Mouse (Mus musculus) hindlimb bud, embryonic 11.5 days (tissue): Measurements from ENCODE around the gene Dtx3l.
"Not testable (repeated sequence)": the region's sequence is repeated elsewhere in the genome, so short reads cannot be mapped to it uniquely, and the experiment has no call there.

ENCODE experiments used
- DNase-seq: peaks from one replicate; pipeline ENCODE4 v3.0.0-alpha.2; 2012; ENCODE audit warnings: low read depth, low spot score; ENCODE audit errors: extremely low spot score

Dtx3l gene

GRCm38 (mm10) chr16:35938211-35939151 is at the start of gene Dtx3l, which contains the start of gene Parp9:
Dtx3l (minus strand) TSS chr16:35939151.
Parp9 (plus strand) TSS chr16:35938470.
- no peak for DNase-seq

GRCm38 (mm10) chr16:35987930-35988329 is 49.0 kb upstream of the Dtx3l start:
- DNase-seq, result no peak

- DNase-seq, result no peak
These were observed 45.5 kb upstream of the Dtx3l start for GRCm38 (mm10) chr16:35984471-35984870.

DNA sequence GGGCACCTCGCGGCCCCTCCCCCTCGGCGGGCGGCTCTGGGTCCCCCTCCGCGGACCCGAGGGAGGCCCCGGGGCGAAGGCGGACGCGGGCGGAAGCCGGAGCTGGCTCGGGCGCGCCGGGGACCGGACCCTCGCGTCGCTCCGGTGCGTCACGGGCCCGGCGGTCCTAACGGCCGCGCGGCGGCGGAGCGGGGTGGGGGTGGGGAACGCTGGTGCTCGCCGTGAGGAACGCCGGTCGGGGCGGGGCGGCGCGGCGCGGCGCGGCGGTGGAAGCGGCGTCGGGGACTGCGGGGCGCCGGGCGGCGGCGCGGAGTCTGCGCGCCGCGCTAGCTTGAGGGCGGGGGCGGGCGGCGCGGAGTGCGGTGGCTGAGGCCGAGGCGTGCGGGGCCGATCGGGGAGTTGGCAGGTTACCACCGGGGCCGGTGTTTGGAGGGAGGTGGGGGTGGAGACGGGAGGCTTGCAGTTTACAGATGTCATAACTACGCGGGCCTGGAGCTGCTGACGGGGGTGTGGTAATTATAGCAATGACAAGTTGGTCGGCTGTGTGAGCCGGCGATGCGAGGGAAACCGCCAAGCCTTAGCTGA is 44.7 kb upstream of the Dtx3l start:
- no peak for DNase-seq

GRCm38 (mm10) chr16:35982902-35983516 is 44.1 kb upstream of the Dtx3l start:
- peak; percentile 54 for DNase-seq

DNA sequence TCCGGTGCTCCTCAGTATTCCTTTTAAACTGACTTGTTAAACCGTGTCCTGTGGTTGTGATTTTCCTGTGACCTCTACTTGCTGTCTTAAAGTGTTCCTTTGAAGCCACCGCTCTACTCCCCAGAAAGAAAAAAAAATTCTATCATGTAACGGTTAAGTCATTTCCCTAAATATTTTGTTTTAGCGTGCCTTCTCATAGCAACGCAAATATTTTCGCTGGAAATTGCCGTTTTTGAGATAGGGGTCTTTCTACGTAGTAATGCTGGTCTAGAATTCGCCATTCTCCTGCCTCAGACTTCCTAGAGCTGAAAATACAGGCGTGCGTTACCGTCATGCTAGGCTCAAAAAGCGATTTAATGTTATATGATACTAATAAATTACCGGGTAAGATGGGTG is 43.6 kb upstream of the Dtx3l start:
- no peak for DNase-seq

DNA sequence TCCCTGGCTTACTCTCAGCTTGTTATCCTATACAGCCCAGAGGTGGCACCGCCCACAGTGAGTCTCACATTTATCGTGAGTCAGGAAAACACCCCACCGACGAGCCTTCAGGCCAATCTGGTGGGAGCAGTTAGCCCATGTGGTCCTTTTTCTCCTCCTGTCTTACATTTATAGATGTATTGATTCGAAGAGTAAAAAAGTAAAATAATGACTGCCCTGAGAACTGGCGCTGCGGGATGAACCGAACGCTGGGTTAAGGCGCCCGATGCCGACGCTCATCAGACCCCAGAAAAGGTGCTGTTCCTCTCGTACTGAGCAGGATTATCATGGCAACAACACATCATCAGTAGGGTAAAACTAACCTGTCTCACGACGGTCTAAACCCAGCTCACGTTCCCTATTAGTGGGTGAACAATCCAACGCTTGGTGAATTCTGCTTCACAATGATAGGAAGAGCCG is 42.4 kb upstream of the Dtx3l start:
- peak; percentile 100 for DNase-seq

DNA sequence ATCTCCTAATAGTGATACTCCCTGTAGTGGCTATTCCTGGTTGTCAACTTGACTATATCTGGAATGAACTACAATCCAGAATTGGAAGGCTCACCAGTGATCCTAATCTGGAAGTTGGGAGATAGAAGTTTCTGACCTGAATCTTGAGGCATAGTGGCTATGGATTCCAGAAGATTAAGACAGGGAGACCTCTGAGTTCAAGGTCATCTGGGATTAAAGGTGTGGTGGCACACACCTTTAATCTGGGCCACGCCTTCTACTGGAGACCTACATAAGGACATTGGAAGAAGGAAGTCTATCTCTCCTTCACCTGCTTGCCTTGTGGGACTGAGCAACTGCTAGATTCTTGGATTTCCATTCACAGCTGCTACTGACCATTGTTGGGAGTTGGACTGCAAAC is 39.5 kb upstream of the Dtx3l start, which contains the start of gene Kpna1:
Gene Kpna1 (plus strand): TSS at position 301 of the 400 bp plus-strand sequence.
- not testable (repeated sequence) for DNase-seq

GRCm38 (mm10) chr16:35974021-35974420 is 35.1 kb upstream of the Dtx3l start:
- no peak for DNase-seq

DNA sequence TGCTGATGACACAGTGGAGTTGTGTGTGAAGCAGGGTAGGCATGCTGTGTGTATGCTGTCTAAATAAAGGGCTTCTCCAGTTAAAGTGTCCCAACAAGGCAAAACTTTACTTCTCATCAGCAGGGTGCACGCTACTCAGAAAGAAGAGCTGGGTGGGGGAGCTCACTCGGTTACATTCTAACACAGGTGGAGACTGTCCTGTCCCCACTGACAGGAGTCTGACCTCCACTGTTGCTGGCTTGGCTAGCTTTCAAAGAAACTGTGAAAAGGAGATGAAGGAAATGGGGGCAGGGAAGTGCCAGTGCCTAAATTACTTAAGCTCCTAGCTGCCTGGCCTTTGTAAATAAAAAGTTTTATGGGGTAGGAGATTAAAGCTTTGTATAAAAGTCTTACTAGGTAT is 29.2 kb upstream of the Dtx3l start:
- DNase-seq, result no peak

DNA sequence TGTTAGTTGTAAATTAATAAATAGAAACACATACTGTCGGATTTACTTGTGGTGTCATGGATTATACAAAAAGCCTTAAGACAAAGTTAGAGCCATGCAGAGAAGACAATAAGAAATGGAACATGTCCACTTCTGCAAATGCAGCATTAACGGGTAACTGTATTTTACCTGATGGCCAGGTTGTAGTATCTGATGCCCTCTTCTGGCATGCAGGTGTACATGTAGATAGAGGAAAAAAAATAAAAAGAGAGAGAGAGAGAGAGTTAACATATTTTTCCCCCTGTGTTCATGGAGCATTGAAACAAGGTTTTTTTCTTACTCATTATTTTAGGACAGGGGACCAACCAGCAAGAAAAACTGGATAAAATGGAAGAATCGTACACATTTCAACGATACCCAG is 28.4 kb upstream of the Dtx3l start:
- DNase-seq, result no peak

DNA sequence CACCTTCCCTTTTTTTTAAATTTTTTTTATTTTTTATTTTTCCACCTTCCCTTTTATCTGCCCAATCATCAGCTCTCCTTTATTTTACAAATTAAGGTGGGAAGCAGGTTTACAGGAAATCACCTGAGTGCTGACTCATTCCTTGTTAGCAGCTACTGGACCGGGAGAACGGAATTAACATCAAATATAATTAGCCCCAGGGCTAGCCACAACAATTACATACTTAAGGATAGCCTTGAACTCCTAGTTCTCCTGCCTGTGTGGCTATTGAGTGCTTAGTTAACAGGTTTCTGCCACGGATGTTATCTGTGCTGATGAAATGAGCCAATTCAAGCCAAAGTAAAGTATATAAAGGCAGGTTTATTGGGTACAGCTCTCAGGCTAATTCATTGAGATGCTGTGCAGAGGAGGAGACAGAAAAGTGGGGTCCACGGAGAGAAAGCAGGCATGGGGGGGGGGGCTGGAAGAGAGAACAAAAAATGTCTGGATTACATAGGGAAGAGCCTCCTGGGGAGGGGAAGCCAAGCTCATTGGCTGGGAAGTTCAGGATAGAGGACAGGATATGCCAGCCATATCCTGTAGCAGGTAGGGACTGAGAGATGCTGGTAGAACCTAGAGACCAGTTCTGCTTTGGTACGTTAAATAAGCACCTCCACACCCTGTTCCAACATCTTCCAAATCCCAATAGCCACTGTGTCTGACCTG is 27.6 kb upstream of the Dtx3l start:
- DNase-seq, result no peak

- DNase-seq, result not testable (repeated sequence)
These were observed 27.0 kb upstream of the Dtx3l start for GRCm38 (mm10) chr16:35965991-35966390.

DNA sequence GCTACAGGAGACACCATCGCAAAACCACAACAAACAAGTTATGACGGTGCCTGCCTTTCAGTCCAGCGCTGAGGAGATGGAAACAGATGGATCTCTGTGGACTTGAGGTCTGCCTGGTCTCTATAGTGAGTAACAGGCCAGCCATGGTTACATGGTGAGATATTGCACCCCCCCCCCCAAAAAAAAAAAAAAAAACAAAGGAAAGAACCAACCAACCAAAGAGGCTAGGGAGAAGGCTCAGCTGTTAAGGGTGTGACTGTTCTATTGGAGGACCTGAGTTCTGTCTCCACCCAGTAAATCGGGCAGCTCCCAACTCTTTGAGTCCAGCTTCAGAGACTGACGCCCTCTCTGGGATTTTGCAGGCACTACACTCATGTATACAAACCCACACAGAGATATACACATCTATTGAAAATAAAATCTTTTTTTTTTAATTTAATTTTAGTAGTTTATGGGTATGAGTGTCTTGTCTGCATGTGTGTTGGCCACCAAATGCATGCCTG is 13.7 kb upstream of the Dtx3l start:
- no peak for DNase-seq

- DNase-seq, result no peak
These were observed 12.3 kb upstream of the Dtx3l start for GRCm38 (mm10) chr16:35951216-35951615.

- DNase-seq, result no peak
These were observed 10.3 kb upstream of the Dtx3l start for GRCm38 (mm10) chr16:35949264-35949663.

DNA sequence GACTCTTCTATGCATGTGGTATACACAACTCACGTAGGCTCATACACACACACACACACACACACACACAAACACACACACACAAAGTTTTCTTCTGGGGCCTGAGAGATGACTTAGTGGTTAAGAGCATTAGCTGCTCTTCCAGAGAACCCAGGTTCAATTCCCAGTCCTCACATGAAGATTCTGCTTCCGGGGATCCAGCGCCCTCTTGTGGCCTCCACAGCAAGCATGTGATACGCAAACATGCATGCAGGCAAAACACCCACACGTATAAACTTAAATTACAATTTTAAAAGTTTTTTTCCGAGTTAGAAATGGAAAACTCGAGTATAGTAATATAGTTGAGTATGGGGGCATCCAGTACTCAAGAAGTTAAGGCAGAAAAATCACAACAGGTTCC is 2.4 kb upstream of the Dtx3l start:
- DNase-seq, result no peak

GRCm38 (mm10) chr16:35939690-35940089 is 739 bp upstream of the Dtx3l start:
- peak; percentile 33 for DNase-seq

DNA sequence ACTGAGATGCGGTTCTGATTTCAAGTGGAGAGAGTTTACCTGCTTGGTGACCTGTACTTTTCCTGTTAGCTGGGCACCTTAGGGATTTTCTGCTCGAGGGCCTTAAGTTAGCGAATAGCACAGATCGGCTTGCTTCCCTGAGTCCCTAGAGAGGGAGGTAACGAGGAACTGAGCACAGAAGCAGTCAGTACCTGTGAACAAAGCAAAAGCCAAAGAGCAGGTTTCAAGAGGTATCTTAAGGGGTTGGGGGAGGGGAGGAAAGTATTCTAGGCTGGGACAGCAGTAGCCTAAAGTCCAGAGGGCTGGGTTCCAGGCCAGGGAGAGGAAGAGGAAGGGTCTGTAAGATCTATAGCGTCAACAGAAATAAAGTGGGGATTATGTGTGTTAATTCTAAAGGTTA is 310 bp upstream of the Dtx3l start:
- DNase-seq, result no peak

DNA sequence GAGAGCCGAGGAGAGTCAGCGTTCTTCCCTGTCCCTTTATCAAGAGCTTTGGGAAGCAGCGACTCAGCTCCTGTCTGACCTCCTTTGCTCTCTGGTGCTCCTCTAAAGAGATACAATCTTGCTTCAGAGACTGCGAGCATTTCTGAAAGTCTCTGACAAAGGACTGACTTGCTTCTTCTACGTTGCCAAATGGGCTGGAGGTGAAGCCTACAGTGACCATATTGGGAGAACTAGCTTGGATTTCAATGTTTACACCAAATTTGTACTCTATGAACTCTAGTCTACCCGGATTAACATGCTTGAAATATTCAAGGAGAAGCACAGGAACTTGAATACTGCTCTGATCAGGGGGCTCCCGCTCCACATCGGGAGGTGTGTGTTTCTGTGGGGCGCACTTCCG is 5.8 kb downstream of the Dtx3l start:
- DNase-seq, result no peak
